Mouse (Mus musculus) hindbrain, embryonic 16.5 days (tissue): ENCODE data around the gene Nacad. TPM values are rescaled to one million over a fixed set of nuclear protein-coding genes. Genes with fewer than 3 reads are reported as not detected.
A peak's percentile ranks its signal among the peaks of the same experiment; 100 is the strongest.

ENCODE experiments used
- ATAC-seq: fragments of 200-750 bp; cut with Nextera tagmentation; 2 replicates; pipeline ENCODE4 v1.8.0; 2017; ENCODE audit warnings: moderate TSS enrichment, moderate library complexity
- H3K27ac ChIP-seq: fragments of 300-500 bp; sonication (generic); 2 replicates; pipeline ENCODE4 v1.5.1; 2014; ENCODE audit warnings: low read depth, mild to moderate bottlenecking, control low read depth, low read length, moderate library complexity
- H3K27me3 ChIP-seq: fragments of 300-500 bp; sonication (generic); replicated peaks from 2 replicates; pipeline ENCODE4 v1.6.1; 2014; ENCODE audit warnings: low read length; ENCODE audit not compliant: control insufficient read depth, insufficient read depth
- H3K36me3 ChIP-seq: fragments of 300-500 bp; sonication (generic); 2 replicates; pipeline ENCODE4 v1.6.1; 2014; ENCODE audit warnings: mild to moderate bottlenecking, low read length, moderate library complexity, mixed read lengths; ENCODE audit not compliant: control insufficient read depth, insufficient read depth
- H3K4me1 ChIP-seq: fragments of 300-500 bp; sonication (generic); 2 replicates; pipeline ENCODE4 v1.6.1; 2014; ENCODE audit warnings: low read depth, low read length; ENCODE audit not compliant: control insufficient read depth, insufficient read depth
- H3K4me2 ChIP-seq: fragments of 300-500 bp; sonication (generic); 2 replicates; pipeline ENCODE4 v1.6.1; 2014; ENCODE audit warnings: mild to moderate bottlenecking, low read length, control low read depth, moderate library complexity
- H3K4me3 ChIP-seq: fragments of 300-500 bp; sonication (generic); 2 replicates; pipeline ENCODE4 v1.5.1; 2014; ENCODE audit warnings: mild to moderate bottlenecking, low read length, control low read depth, moderate library complexity
- H3K9ac ChIP-seq: fragments of 300-500 bp; sonication (generic); 2 replicates; pipeline ENCODE4 v1.6.1; 2014; ENCODE audit warnings: low read depth, mild to moderate bottlenecking, control low read depth, low read length, moderate library complexity
- H3K9me3 ChIP-seq: fragments of 300-500 bp; sonication (generic); 2 replicates; pipeline ENCODE4 v1.6.1; 2014; ENCODE audit warnings: mild to moderate bottlenecking, low read length, moderate library complexity; ENCODE audit not compliant: control insufficient read depth
- WGBS: fragments of 180-500 bp; shearing (Covaris S2); extraction: QIAGEN DNeasy Blood & Tissue Kit; methylation state at CpG from one replicate; pipeline ENCODE4 v1.1.7; 2014; 5-methylcytosine and 5-hydroxymethylcytosine counted together
- polyA plus RNA-seq: library from polyadenylated mRNA; unstranded; fragments of >200 nt; fragmentation: Nextera tagmentation; extraction: Ambion mirVana; gene quantifications from 2 replicates; pipeline ENCODE4 v1.2.1, GENCODE M21; 2015

Nacad gene
- polyA plus RNA-seq, 1 experiment from 2014 or later, result 72.1 TPM

DNA sequence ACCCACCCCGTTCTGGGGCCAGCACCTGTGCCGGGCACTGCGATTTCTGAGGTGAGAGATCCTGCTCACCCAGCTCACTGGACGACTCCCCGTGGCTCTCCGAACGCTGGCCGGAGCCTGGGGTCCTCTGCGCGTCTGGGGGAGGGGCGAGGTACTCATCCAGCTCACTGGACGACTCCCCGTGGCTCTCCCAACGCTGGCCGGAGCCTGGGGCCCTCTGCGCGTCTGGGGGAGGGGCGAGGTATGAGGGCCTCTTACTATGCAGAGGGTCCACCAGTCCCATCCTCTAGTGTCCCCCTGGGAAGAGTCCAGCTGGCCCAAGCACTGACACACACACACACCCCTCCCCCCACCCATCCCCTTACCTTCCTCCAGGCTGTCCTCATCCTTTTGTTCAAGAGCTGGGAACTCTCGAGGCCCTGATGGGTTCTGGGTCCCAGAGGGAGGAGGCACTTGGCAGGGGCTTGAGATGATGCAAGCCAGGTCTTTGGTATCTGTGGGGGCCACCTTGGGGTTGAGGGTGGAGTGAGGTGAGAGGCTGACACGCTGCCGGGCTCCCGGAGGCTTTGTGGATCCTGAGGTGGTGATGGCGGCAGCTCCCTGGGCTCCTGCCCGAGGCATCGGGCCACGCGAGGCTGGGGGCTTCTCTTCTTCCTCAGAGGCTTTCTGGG is 6.7 kb downstream of the Nacad start:
- Histone ChIP-seq H3K4me1 (peaks cover 45% of the 10 kb centered on the region), H3K9ac (peak overlapping the region; percentile 57), H3K27me3 (no peaks in the 10 kb centered on the region), H3K4me2 (peak overlapping the region; percentile 47), H3K4me3 (peak overlapping the region; percentile 10; the same call in 1 of the 2 replicates), H3K27ac (peak overlapping the region; percentile 67), H3K36me3 (peaks cover 28% of the 10 kb centered on the region), H3K9me3 (no peaks in the 10 kb centered on the region)
- ATAC-seq, result peak; percentile 11
- WGBS, result 11% methylated on average over 27 of the region's 27 CpGs

DNA sequence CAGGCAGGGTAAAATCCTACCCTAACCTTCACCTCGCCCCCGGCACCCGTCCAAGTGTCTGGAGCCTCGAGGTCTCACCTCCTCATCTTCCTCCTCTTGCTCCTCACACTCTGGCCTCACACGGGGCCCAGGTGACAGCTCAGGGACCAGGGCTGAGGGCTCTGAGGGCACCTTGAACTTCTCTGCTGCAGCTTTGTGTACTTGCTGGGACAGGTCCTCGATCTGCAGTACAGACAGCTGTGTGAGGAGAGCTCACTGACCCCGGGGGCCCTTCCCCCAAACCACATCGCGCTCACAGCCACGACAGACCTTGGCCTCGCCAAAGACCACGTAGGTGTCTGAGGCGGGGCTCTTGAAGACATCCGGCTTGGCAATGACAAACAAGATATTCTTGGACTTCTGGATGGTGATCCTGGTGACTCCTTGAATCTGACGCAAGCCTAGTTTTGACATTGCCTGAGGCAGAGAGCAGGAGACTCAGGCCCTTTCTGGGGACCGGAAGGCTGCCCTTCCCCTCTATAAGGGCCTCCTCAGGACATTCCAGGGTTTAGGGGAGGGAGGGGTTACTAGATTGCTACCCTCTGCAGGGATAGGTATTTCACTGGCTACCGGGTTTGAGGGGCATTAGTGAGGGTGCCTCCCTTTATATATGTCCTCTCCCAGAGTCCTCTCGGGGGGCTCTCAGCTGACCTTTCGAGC is 7.5 kb downstream of the Nacad start:
- Histone ChIP-seq H3K27me3 (no peaks in the 10 kb centered on the region), H3K4me2 (peak overlapping the region; percentile 47), H3K36me3 (peaks cover 35% of the 10 kb centered on the region), H3K9me3 (no peaks in the 10 kb centered on the region), H3K4me1 (peaks cover 39% of the 10 kb centered on the region), H3K4me3 (no peak overlapping the region), H3K9ac (peak overlapping the region; percentile 57), H3K27ac (peak overlapping the region; percentile 67)
- ATAC-seq, result peak; percentile 9; the same call in 1 of the 2 replicates
- WGBS, result 64% methylated on average over 19 of the region's 19 CpGs

DNA sequence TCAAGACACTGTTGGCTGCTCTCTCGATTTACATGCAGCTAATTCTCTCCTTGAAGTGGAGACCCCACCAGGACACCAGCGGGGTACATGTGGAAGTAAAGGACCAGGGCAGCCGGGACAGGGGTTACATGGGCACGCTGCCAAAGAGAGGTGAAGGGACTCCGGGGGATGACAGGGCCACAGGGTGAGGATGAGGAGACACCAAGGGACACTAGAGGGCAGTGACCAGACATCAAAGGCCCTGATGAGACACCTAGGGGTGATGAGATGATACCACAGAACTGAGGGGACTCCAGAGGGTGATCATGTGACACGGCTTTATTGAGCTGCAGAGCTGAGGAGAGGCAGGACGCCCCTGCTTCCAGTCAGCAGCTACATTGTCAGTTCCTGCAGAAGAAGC is 8.3 kb downstream of the Nacad start:
- Histone ChIP-seq H3K27me3 (no peaks in the 10 kb centered on the region), H3K9ac (no peak overlapping the region), H3K36me3 (peaks cover 39% of the 10 kb centered on the region), H3K4me1 (peaks cover 31% of the 10 kb centered on the region), H3K4me2 (no peak overlapping the region), H3K4me3 (no peak overlapping the region), H3K27ac (peak overlapping the region; percentile 37; the same call in 1 of the 2 replicates), H3K9me3 (no peaks in the 10 kb centered on the region)
- WGBS, result 70% methylated on average over 7 of the region's 7 CpGs
- no peak for ATAC-seq

DNA sequence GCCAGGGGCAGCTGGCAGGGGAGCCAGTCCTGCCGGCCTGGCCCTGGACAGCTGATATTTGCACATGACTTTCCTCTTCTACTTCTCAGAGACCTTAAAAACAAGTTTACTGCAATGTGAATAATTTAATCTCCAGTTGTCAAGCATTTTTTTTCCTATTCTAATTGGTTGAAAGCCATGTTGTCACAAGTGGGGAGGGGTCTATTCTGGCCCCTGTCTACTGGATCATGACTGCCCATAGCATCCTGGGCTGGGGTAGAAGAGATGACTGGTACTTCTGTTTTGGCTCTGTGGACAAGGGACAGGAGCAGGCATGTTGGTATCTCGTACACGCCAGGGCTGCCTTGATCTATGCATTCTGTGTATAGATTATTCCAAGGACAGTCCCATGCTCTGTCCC is 9.2 kb downstream of the Nacad start:
- Histone ChIP-seq H3K27ac (peak overlapping the region; percentile 32; the same call in 1 of the 2 replicates), H3K9ac (no peak overlapping the region), H3K36me3 (peaks cover 38% of the 10 kb centered on the region), H3K4me1 (peaks cover 27% of the 10 kb centered on the region), H3K27me3 (no peaks in the 10 kb centered on the region), H3K4me2 (no peak overlapping the region), H3K4me3 (no peak overlapping the region), H3K9me3 (no peaks in the 10 kb centered on the region)
- no peak for ATAC-seq
- WGBS, result 75% methylated on average over 3 of the region's 3 CpGs

DNA sequence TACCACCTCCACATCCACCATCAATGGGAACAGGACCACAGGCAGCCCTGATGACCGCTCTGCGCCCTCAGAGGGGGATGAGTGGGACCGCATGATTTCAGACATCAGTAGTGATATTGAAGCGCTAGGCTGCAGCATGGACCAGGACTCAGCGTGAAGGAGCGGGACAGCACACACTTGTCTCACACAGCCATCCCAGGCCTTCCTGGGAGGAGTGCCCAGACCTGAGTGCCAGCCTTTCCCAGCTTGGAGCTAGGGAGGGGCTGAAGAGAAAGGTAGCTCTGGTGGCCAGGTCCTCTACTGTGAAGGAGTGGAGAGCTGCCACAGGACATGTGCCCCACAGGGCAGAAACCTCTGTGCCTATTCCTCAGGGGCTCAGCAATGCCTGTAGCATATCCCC is 9.6 kb downstream of the Nacad start:
- Histone ChIP-seq H3K27me3 (no peaks in the 10 kb centered on the region), H3K9me3 (no peaks in the 10 kb centered on the region), H3K9ac (no peak overlapping the region), H3K4me1 (peaks cover 27% of the 10 kb centered on the region), H3K27ac (no peak overlapping the region), H3K4me3 (no peak overlapping the region), H3K4me2 (no peak overlapping the region), H3K36me3 (peaks cover 39% of the 10 kb centered on the region)
- ATAC-seq, result no peak
- WGBS, result 94% methylated on average over 6 of the region's 6 CpGs

DNA sequence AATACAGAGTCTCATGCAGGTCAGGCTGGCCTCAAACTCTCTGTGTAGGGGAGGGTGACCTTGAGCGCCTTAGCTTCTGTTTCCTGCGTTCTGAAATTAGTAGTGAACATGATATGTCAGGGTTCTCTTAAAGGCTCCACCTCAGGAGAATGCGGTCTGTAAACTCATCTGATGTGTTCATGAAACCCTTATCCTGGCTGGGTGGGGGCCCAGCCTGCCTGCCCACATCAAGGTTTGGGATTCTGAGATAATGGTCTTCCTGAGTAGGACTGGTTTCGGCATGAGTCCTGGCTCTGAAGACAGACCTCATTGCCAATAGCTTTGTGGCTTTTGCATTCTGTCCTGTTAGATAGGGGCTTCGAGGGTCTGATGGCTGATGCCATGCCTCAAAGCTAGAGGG is 10.5 kb downstream of the Nacad start:
- ATAC-seq, result no peak
- WGBS, result 97% methylated on average over 5 of the region's 5 CpGs
- Histone ChIP-seq H3K4me3 (no peak overlapping the region), H3K4me1 (peaks cover 25% of the 10 kb centered on the region), H3K27me3 (no peaks in the 10 kb centered on the region), H3K36me3 (peaks cover 42% of the 10 kb centered on the region), H3K9me3 (no peaks in the 10 kb centered on the region), H3K4me2 (no peak overlapping the region), H3K27ac (no peak overlapping the region), H3K9ac (no peak overlapping the region)

DNA sequence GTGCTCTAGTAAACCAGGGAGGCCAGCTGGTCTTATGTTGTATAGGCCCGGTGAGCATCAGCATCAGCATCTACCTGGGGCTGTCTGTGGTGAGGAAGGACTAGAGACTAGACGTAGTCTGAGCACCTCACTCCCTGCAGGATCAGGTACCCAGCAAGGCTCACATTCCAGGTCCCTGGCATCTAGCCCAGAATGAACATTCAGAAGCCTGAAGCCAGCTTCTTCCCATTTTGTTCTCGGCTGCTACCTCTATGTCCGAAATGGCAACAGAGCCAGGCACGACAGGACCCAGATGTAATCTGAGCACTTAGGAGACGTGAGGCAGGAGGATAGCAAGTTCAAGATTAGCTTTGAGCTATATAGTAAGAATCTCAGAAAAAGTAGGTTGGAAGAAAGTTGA is 11.0 kb downstream of the Nacad start:
- Histone ChIP-seq H3K4me2 (no peak overlapping the region), H3K27ac (no peak overlapping the region; the same call in 1 of the 2 replicates), H3K27me3 (no peaks in the 10 kb centered on the region), H3K9me3 (no peaks in the 10 kb centered on the region), H3K9ac (no peak overlapping the region), H3K4me3 (no peak overlapping the region), H3K36me3 (peaks cover 42% of the 10 kb centered on the region), H3K4me1 (peaks cover 21% of the 10 kb centered on the region)
- WGBS, result 89% methylated on average over 6 of the region's 6 CpGs
- no peak for ATAC-seq

DNA sequence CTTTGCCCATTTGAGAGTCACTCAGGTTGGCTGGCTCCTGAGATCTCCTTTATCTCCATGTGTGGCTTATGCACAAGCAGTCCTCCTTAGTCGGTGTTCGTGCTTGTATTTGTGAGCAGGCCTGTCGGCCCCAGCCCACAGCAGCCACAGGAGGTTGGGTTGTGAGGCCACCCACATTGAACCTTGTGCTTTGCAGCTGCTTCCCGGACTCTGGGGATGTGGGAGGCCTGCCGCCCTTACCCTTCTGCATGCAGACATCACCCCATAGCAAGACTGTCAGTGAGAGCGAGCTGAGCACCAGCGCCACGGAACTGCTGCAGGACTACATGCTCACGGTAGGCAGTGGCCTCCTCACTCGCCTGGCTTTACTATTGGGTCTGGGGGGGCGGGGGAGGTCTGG is 12.4 kb downstream of the Nacad start:
- Histone ChIP-seq H3K27ac (no peak overlapping the region), H3K4me3 (no peak overlapping the region), H3K9ac (no peak overlapping the region), H3K4me1 (peaks cover 7% of the 10 kb centered on the region; the same call in 1 of the 2 replicates), H3K9me3 (no peaks in the 10 kb centered on the region), H3K27me3 (no peaks in the 10 kb centered on the region), H3K4me2 (no peak overlapping the region), H3K36me3 (peaks cover 49% of the 10 kb centered on the region)
- ATAC-seq, result no peak
- 67% methylated on average over 11 of the region's 11 CpGs for WGBS

DNA sequence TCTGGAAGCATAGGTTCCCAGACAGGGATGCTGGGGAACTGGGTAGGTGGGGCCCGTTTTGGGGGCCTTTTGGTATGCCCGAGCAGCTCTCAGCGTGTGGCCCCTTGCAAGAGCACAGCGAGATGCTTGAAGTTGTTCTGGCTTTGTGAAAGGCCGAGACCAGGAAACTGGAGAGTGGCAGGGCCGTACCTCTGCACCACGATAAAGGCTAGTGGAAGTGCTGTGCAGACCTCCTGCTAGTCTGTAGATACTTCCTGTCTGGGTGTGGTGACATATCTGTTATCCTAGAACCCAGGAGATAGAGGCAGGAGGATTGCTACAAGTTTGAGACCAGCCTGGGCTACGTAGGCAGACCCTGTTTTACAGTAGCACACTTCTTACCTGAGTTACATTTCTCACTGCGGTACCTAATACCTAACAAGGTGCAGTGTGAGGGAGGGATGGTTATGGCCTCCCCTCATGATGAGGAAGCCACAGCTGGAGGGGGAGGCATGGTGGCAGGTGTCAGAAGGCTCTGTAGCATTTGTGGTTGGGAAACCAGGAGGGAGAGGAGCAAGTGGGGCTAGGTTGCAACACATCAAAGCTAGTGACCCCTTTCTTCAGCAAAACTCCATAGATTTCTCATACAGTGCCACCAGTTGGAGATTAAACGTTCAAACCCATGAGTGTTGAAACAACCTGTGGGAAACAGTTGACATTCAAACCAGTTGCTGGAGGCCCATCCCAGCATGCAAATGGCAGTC is 14.7 kb downstream of the Nacad start:
- Histone ChIP-seq H3K36me3 (peaks cover 46% of the 10 kb centered on the region), H3K4me1 (no peaks in the 10 kb centered on the region), H3K4me3 (no peak overlapping the region), H3K27me3 (no peaks in the 10 kb centered on the region), H3K4me2 (no peak overlapping the region), H3K9me3 (no peaks in the 10 kb centered on the region), H3K9ac (no peak overlapping the region), H3K27ac (no peak overlapping the region)
- WGBS, result 74% methylated on average over 10 of the region's 10 CpGs
- ATAC-seq, result no peak
